In the genomic region with DNA sequence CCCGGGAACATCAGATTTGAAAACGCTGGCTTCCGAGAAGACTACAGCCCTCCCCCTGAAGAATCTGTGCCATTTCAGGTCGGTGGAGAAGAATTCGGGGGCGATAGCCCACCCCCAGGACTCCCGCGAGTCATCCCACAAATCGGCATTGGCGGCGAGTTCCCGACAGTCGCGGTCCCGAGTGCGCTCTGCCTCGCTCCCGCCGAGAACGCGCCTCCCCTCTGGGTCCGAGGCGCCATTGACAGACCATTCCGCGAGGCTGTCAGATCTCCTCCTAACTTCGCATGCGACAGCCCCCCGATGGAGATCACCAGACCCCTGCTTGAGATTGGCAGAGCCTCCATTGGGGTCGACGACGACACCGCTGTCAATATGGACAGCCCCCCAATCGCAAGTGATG, we compare ENCODE assay signal across 10 mouse cellular contexts. TPM values are rescaled to one million over a fixed set of nuclear protein-coding genes. Genes with fewer than 3 reads are reported as not detected.
DNase-seq lines count a peak whose midpoint lies in the region; ATAC-seq and TF ChIP-seq lines count a peak whose summit lies in the region.
"Had no signal": no experiment of that assay in that cellular context is flagged by ENCODE, and none has a peak within 500 bp of the region (broad histone marks: within the 10 kb centered on the region; RNA-seq: fewer than 3 reads in every experiment).

No protein-coding gene starts in this region.

- DNase-seq in kidney, postnatal 0 days (ENCODE audit: low spot score) = no peak
- no peak for DNase-seq in kidney, adult 9 months
- no peak for DNase-seq in limb, embryonic 11.5 days (ENCODE audit: low spot score)
- no peak for DNase-seq in urinary bladder, postnatal 25 days (ENCODE audit: low spot score)
- no peak for DNase-seq in urinary bladder, postnatal 4 days (ENCODE audit: low spot score in 2 of 2)
- no peak for DNase-seq in adrenal gland, postnatal 10 days
- DNase-seq: gastrocnemius, postnatal 10 days had no signal

- peak overlapping the region; percentile 51 for H3K4me2 ChIP-seq in kidney, postnatal 0 days (ENCODE audit: low read length)
- H3K4me2 ChIP-seq in forebrain, embryonic 12.5 days = peak overlapping the region; percentile 51
- peak overlapping the region; percentile 57 for H3K4me2 ChIP-seq in limb, embryonic 11.5 days (ENCODE audit: low read depth, severe bottlenecking)
- H3K4me2 ChIP-seq in neural tube, embryonic 14.5 days (ENCODE audit: low read depth, low read length) = peak overlapping the region; percentile 37; the same call in 1 of the 2 replicates

- H3K4me3 ChIP-seq in kidney, postnatal 0 days (replicated peaks; ENCODE audit: low read depth, low read length) = peak overlapping the region; percentile 28; the same call in 1 of the 2 replicates
- peak overlapping the region; percentile 30 for H3K4me3 ChIP-seq in forebrain, embryonic 12.5 days (replicated peaks)
- H3K4me3 ChIP-seq in limb, embryonic 11.5 days (ENCODE audit: low read depth, low read length) = peak overlapping the region; percentile 14; the same call in 1 of the 2 replicates
- peak overlapping the region; percentile 25 for H3K4me3 ChIP-seq in neural tube, embryonic 14.5 days (ENCODE audit: low read depth, low read length)
- H3K4me3 ChIP-seq: left cerebral cortex, adult 2 months had no signal

- peaks cover 15% of the 10 kb centered on the region for H3K27me3 ChIP-seq in kidney, postnatal 0 days (ENCODE audit: insufficient read depth, low read length)
- H3K27me3 ChIP-seq in forebrain, embryonic 12.5 days = peaks cover 48% of the 10 kb centered on the region
- H3K27me3 ChIP-seq in limb, embryonic 11.5 days (ENCODE audit: control insufficient read depth, insufficient read depth, low read length) = peaks cover 22% of the 10 kb centered on the region
- H3K27me3 ChIP-seq in neural tube, embryonic 14.5 days (ENCODE audit: control insufficient read depth, insufficient read depth, low read length) = peaks cover 8% of the 10 kb centered on the region

- no peak for TF ChIP-seq CTCF in kidney, postnatal 0 days (IDR thresholded peaks at IDR 0.05; ENCODE audit: low read depth)

- H3K9ac ChIP-seq in kidney, postnatal 0 days (ENCODE audit: low read depth, low read length) = no peak overlapping the region
- H3K9ac ChIP-seq in forebrain, embryonic 12.5 days = no peak overlapping the region
- H3K9ac ChIP-seq in limb, embryonic 11.5 days (ENCODE audit: low read length) = no peak overlapping the region
- H3K9ac ChIP-seq in neural tube, embryonic 14.5 days (replicated peaks; ENCODE audit: low read depth, low read length) = no peak overlapping the region

- H3K9me3 ChIP-seq in kidney, postnatal 0 days (replicated peaks; ENCODE audit: low read length) = peaks cover 30% of the 10 kb centered on the region
- peaks cover 60% of the 10 kb centered on the region for H3K9me3 ChIP-seq in forebrain, embryonic 12.5 days
- peaks cover 31% of the 10 kb centered on the region for H3K9me3 ChIP-seq in limb, embryonic 11.5 days (ENCODE audit: control insufficient read depth, low read length)
- peaks cover 17% of the 10 kb centered on the region for H3K9me3 ChIP-seq in neural tube, embryonic 14.5 days (ENCODE audit: control insufficient read depth, low read length)

- H3K36me3 ChIP-seq in kidney, postnatal 0 days (ENCODE audit: insufficient read depth, low read length) = no peaks in the 10 kb centered on the region
- H3K36me3 ChIP-seq in forebrain, embryonic 12.5 days (replicated peaks) = peaks cover 6% of the 10 kb centered on the region; the same call in 1 of the 2 replicates
- no peaks in the 10 kb centered on the region for H3K36me3 ChIP-seq in limb, embryonic 11.5 days (ENCODE audit: control insufficient read depth, insufficient read depth, low read length)
- no peaks in the 10 kb centered on the region for H3K36me3 ChIP-seq in neural tube, embryonic 14.5 days (ENCODE audit: control insufficient read depth, insufficient read depth, low read length)

- no peak overlapping the region for H3K27ac ChIP-seq in kidney, postnatal 0 days
- H3K27ac ChIP-seq in forebrain, embryonic 12.5 days = no peak overlapping the region
- no peak overlapping the region for H3K27ac ChIP-seq in limb, embryonic 11.5 days (replicated peaks; ENCODE audit: low read depth, low read length)
- no peak overlapping the region for H3K27ac ChIP-seq in neural tube, embryonic 14.5 days (ENCODE audit: low read depth, low read length)
- H3K27ac ChIP-seq: left cerebral cortex, adult 2 months had no signal

- 49% methylated on average over 33 of the region's 33 CpGs for WGBS in kidney, postnatal 0 days
- 55% methylated on average over 33 of the region's 33 CpGs for WGBS in forebrain, embryonic 12.5 days
- 47% methylated on average over 33 of the region's 33 CpGs for WGBS in limb, embryonic 11.5 days
- WGBS in neural tube, embryonic 14.5 days = 53% methylated on average over 33 of the region's 33 CpGs

- no peak for ATAC-seq in kidney, postnatal 0 days (replicated peaks; ENCODE audit: low FRiP score, low read depth)
- ATAC-seq in forebrain, embryonic 12.5 days (ENCODE audit: low FRiP score) = no peak
- ATAC-seq in limb, embryonic 11.5 days (ENCODE audit: insufficient number of reproducible peaks, low FRiP score, low TSS enrichment, low read depth) = no peak
- ATAC-seq in neural tube, embryonic 14.5 days (ENCODE audit: low read depth) = no peak

- H3K4me1 ChIP-seq in kidney, postnatal 0 days (replicated peaks; ENCODE audit: insufficient read depth, low read length) = no peaks in the 10 kb centered on the region; the same call in 1 of the 2 replicates
- H3K4me1 ChIP-seq in forebrain, embryonic 12.5 days = peaks cover 35% of the 10 kb centered on the region
- peaks cover 9% of the 10 kb centered on the region; the same call in 1 of the 2 replicates for H3K4me1 ChIP-seq in limb, embryonic 11.5 days (ENCODE audit: control insufficient read depth, insufficient read depth, low read length)
- peaks cover 14% of the 10 kb centered on the region for H3K4me1 ChIP-seq in neural tube, embryonic 14.5 days (ENCODE audit: control insufficient read depth, insufficient read depth, low read length)

RNA-seq across cellular contexts. Expression of a gene that starts 14.4 kb away (rescaled TPM):
- 1,338 and 1,363 TPM in 2 replicates for polyA plus RNA-seq in kidney, postnatal 0 days (2015; fragmentation: Nextera tagmentation; extraction: Ambion mirVana)
- polyA plus RNA-seq in forebrain, embryonic 12.5 days (2016; fragmentation: Nextera tagmentation; extraction: Ambion mirVana) = 1,283 and 1,309 TPM in 2 replicates
- 1,406 and 1,468 TPM in 2 replicates for polyA plus RNA-seq in limb, embryonic 11.5 days (2014; fragmentation: Nextera tagmentation; extraction: Ambion mirVana)
- 1,718 and 1,785 TPM in 2 replicates for polyA plus RNA-seq in neural tube, embryonic 14.5 days (2014; fragmentation: Nextera tagmentation; extraction: Ambion mirVana)
- 1,000 to 10,000 TPM; 5,524 to 6,088 TPM for total RNA-seq in adrenal gland, postnatal 10 days (2021)

RNA-seq across cellular contexts. Expression of a gene that starts 48.0 kb away (rescaled TPM):
- 8.6 and 11.1 TPM in 2 replicates for polyA plus RNA-seq in kidney, postnatal 0 days (2015; fragmentation: Nextera tagmentation; extraction: Ambion mirVana)
- 7.1 and 7.5 TPM in 2 replicates for polyA plus RNA-seq in forebrain, embryonic 12.5 days (2016; fragmentation: Nextera tagmentation; extraction: Ambion mirVana)
- 8.6 and 13.0 TPM in 2 replicates for polyA plus RNA-seq in limb, embryonic 11.5 days (2014; fragmentation: Nextera tagmentation; extraction: Ambion mirVana)
- polyA plus RNA-seq in neural tube, embryonic 14.5 days (2014; fragmentation: Nextera tagmentation; extraction: Ambion mirVana) = 10.0 and 11.8 TPM in 2 replicates
- 1 to 10 TPM; 6.2 to 6.8 TPM for total RNA-seq in adrenal gland, postnatal 10 days (2021)
